Mouse (Mus musculus) erythroid progenitor cell, adult 5-6 weeks (primary cell): ENCODE measurements around the gene Palld. TPM values are rescaled to one million over a fixed set of nuclear protein-coding genes. Genes with fewer than 3 reads are reported as not detected.

Experiments used
- ATAC-seq: replicated peaks from 2 replicates; pipeline ENCODE4 v1.8.0; 2016; ENCODE audit warnings: moderate number of reproducible peaks, mild to moderate bottlenecking, moderate TSS enrichment, inconsistent platforms; ENCODE audit not compliant: poor library complexity, low FRiP score, severe bottlenecking
- total RNA-seq, 2 experiments: library from RNA; stranded (forward) in 1 of 2; stranded (reverse) in 1 of 2; fragments of 150-400 nt in 1 of 2; fragments of 186-747, 209-891 nt in 1 of 2; gene quantifications; 2 replicates each; pipeline versions ENCODE4 v1.2.3 to v1.2.4; 2015 to 2017; ENCODE audit warnings: low replicate concordance in 2 of 2

The Palld gene
- total RNA-seq, 2 experiments from 2014 or later: 3.8 TPM; not detected in 1

- ATAC-seq: peak; percentile 92
Observed at GRCm38 (mm10) chr8:61487597-61488156, 414.8 kb downstream of the Palld start, which contains the start of gene Cbr4. Cbr4 (plus strand) TSS chr8:61487734.

GRCm38 (mm10) chr8:61486923-61487529 lies 415.5 kb downstream of the Palld start:
- ATAC-seq: no peak; the same call in 1 of the 2 replicates

- ATAC-seq: no peak
Observed at GRCm38 (mm10) chr8:61480260-61480967, 422.1 kb downstream of the Palld start.

GRCm38 (mm10) chr8:61479506-61480214 lies 422.8 kb downstream of the Palld start:
- ATAC-seq: no peak

DNA sequence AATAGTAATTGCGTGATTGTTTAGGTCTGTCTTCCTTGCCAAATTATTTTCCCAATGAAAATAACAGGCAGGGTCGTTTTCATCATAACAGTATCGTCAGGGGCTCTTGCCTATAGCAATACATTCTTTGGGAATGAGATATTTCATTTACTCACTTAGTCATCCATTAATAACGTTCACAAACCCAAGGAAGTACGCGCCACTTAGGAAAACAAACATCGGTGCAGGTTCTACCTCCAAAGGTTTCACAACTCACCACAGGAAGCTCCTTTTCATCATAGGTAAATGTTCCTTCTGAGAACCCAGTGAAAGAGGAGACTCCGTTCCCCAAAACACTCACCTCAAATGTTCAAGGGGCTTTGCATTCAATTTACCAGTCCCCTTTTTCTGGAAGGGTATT lies 423.7 kb downstream of the Palld start:
- ATAC-seq: no peak

GRCm38 (mm10) chr8:61478150-61478549 lies 424.3 kb downstream of the Palld start:
- ATAC-seq: no peak

DNA sequence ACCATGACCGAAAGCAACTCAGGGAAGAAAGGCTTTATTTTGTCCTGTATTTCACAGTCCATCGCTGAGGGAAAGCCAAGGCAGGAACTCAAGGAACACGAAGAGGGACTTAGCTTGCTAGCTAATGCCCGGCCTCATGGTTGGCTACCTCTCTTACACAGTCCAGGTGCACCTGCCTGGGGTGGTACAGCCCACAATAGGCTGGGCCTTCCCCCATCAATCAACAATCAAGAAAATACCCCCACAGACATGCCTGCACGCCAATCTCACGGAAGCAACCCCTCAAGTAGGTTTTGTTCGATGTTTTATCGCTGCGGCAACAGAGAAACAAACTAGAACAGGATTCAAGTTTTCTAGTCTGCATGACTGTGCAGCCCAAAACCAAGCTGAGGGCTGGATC lies 426.3 kb downstream of the Palld start:
- ATAC-seq: no peak

- ATAC-seq: no peak
Observed at GRCm38 (mm10) chr8:61475251-61475673, 427.2 kb downstream of the Palld start.

DNA sequence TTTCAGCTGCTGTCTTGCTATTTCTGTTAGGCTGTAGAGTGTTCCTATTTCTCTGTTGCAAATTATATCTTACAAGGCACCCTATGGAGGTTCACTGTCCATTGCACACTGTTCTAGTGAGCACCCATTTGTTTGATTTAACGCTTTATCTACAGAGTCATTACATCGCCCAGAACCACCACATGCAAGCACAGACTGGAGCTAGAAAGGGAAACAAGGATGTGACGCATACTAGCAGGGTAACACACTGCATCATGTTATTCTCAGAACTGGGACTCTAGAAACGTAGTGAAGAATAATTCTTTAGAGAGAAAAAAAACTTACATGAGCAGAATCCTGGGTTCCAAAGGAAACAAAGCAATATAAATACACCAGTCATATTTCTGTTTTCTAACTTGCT lies 432.3 kb downstream of the Palld start:
- no peak for ATAC-seq

GRCm38 (mm10) chr8:61467553-61467815 lies 435.0 kb downstream of the Palld start:
- ATAC-seq: no peak

DNA sequence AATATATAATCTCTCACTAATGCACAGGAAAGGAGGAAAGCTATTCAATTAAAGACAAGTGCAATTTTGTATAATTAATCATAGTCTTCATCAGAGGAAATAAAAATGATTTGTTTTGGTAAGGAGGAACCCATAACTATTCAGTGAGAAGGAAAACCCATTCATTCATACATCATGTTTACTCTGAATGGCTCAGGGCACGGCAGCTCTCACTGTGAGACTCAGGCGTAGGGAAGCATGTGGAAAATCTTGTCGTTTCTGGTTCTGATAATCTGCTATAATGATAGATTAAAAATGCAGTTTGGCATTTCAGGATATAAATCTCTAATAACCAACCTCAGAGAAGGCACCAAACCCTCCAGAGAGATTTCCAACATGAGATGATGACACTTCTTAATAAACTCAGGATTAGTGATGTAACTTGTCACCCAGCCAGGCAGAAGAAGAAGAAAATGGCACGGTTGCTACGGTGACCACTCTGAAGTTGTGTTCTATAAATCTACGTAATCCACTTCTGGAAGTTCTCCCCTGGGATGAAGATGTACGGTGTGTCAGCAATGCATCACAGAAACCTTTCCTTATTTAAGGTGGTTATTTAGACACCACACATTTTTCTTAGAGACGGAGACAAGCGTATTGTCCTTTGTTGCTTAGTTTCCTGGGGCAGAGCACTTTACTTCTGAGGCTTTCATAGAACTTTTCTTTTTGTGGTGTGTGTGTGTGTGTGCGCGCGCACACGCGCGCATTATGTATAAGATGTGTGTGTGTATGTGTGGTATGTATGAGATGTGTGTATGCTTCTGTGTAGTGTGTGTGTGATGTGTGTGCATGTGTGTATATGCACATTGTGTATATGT lies 435.6 kb downstream of the Palld start:
- ATAC-seq: no peak

- ATAC-seq: no peak
Observed at GRCm38 (mm10) chr8:61464393-61464792, 438.1 kb downstream of the Palld start.

DNA sequence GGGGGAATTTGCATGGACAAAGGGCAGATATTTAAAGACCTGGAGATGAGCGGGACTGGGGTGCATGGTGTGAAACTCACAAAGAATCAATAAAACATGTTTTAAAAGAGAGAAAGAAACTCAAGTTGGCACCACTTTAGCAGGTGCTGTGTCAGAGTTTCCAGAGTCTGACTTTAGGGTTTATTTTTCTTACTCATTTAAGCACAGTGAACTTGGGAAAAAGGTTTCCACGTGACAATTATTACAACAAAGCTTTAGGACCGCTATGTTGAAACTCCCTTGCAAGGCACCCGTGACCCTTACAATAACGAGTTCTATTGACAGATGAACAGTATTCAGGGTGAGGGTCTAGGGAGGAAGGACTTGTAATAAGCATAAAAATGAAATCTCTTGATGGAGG lies 440.3 kb downstream of the Palld start:
- no peak for ATAC-seq

Other genes starting within 250 kb of the Palld start
- 2.1 and 2.5 TPM in 2 replicates for gene Ddx60, start 25.4 kb upstream of the Palld start, total RNA-seq (2015; ENCODE audit: low replicate concordance)
- 3.2 and 3.7 TPM in 2 replicates for gene Ddx60, start 25.4 kb upstream of the Palld start, total RNA-seq (2017; ENCODE audit: low replicate concordance)
- not detected in 2 replicates for gene Anxa10, start 220.5 kb upstream of the Palld start, total RNA-seq (2015; ENCODE audit: low replicate concordance)
- gene Anxa10, start 220.5 kb upstream of the Palld start, total RNA-seq (2017; ENCODE audit: low replicate concordance): not detected in 2 replicates